Mouse (Mus musculus) heart, embryonic 15.5 days (tissue): ENCODE measurements around the gene Rbks. TPM values are rescaled to one million over a fixed set of nuclear protein-coding genes. Genes with fewer than 3 reads are reported as not detected.

ENCODE experiments used
- ATAC-seq: fragments of 200-750 bp; cut with Nextera tagmentation; replicated peaks from 2 replicates; pipeline ENCODE4 v1.8.0; 2017; ENCODE audit warnings: low read depth, moderate TSS enrichment; ENCODE audit not compliant: insufficient number of reproducible peaks, insufficient read depth, low FRiP score
- H3K27ac ChIP-seq: fragments of 300-500 bp; sonication (generic); 2 replicates; pipeline ENCODE4 v1.5.1; 2015; ENCODE audit warnings: mild to moderate bottlenecking, inconsistent platforms
- H3K27me3 ChIP-seq: fragments of 300-500 bp; sonication (generic); 2 replicates; pipeline ENCODE4 v1.6.1; 2015; ENCODE audit warnings: inconsistent platforms
- H3K36me3 ChIP-seq: fragments of 300-500 bp; sonication (generic); 2 replicates; pipeline ENCODE4 v1.6.1; 2015; ENCODE audit warnings: mild to moderate bottlenecking, inconsistent platforms
- H3K4me1 ChIP-seq: fragments of 300-500 bp; sonication (generic); replicated peaks from 2 replicates; pipeline ENCODE4 v1.6.1; 2015; ENCODE audit warnings: inconsistent platforms
- H3K4me2 ChIP-seq: fragments of 300-500 bp; sonication (generic); 2 replicates; pipeline ENCODE4 v1.6.1; 2015; ENCODE audit warnings: inconsistent platforms, mild to moderate bottlenecking, moderate library complexity
- H3K4me3 ChIP-seq: fragments of 300-500 bp; sonication (generic); 2 replicates; pipeline ENCODE4 v1.5.1; 2015; ENCODE audit warnings: mild to moderate bottlenecking, inconsistent platforms
- H3K9ac ChIP-seq: fragments of 300-500 bp; sonication (generic); 2 replicates; pipeline ENCODE4 v1.6.1; 2015; ENCODE audit warnings: mild to moderate bottlenecking, inconsistent platforms
- H3K9me3 ChIP-seq: fragments of 300-500 bp; sonication (generic); replicated peaks from 2 replicates; pipeline ENCODE4 v1.6.1; 2016; ENCODE audit warnings: inconsistent platforms
- WGBS: fragments of 180-500 bp; shearing (Covaris S2); methylation state at CpG from one replicate; pipeline ENCODE4 v1.1.7; 2015; ENCODE audit warnings: mixed read lengths; 5-methylcytosine and 5-hydroxymethylcytosine counted together
- microRNA-seq: library from miRNA; unstranded; fragments of <30 nt; microRNA quantifications from one replicate; pipeline ENCODE4, GENCODE M21; 2016
- polyA plus RNA-seq: library from polyadenylated mRNA; unstranded; fragments of >200 nt; fragmentation: Nextera tagmentation; extraction: Ambion mirVana; gene quantifications from 2 replicates; pipeline ENCODE4 v1.2.1, GENCODE M21; 2015

The Rbks gene
- polyA plus RNA-seq, 1 experiment from 2014 or later = 3.9 TPM

- Histone ChIP-seq H3K4me2 (no peak overlapping the region), H3K9ac (no peak overlapping the region), H3K9me3 (no peaks in the 10 kb centered on the region), H3K36me3 (no peaks in the 10 kb centered on the region), H3K27ac (no peak overlapping the region), H3K4me3 (no peak overlapping the region), H3K4me1 (no peaks in the 10 kb centered on the region), H3K27me3 (no peaks in the 10 kb centered on the region)
- WGBS = 71% methylated on average over 6 of the region's 6 CpGs
- no peak for ATAC-seq
Observed at GRCm38 (mm10) chr5:31581263-31581662, 116.2 kb downstream of the Rbks start.

- no peak overlapping the region for H3K27ac ChIP-seq
- WGBS = 57% methylated on average over 7 of the region's 7 CpGs
- ATAC-seq = peak; percentile 72
- H3K9me3 ChIP-seq = no peaks in the 10 kb centered on the region
- no peak overlapping the region for H3K4me2 ChIP-seq
- no peak overlapping the region for H3K4me3 ChIP-seq
- peaks cover 7% of the 10 kb centered on the region for H3K4me1 ChIP-seq
- no peaks in the 10 kb centered on the region for H3K27me3 ChIP-seq
- H3K36me3 ChIP-seq = no peaks in the 10 kb centered on the region
- no peak overlapping the region for H3K9ac ChIP-seq
Observed at GRCm38 (mm10) chr5:31576539-31576975, 120.9 kb downstream of the Rbks start.

Small RNAs within 50 kb of the gene (microRNA-seq; reads per million reads assigned to microRNA genes)
- not detected for gene Mir3473e

Other genes starting within 250 kb of the Rbks start
- 33.1 and 41.8 TPM in 2 replicates for gene Zfp512, start 245.2 kb downstream of the Rbks start, polyA plus RNA-seq
- not detected in 2 replicates for gene 4930548H24Rik, start 211.9 kb downstream of the Rbks start, polyA plus RNA-seq
- gene Gpn1, start 202.9 kb downstream of the Rbks start, polyA plus RNA-seq = 36.1 and 41.8 TPM in 2 replicates
- gene Slc4a1ap, start 170.6 kb downstream of the Rbks start, polyA plus RNA-seq = 20.0 and 23.0 TPM in 2 replicates
- 15.6 and 19.2 TPM in 2 replicates for gene Supt7l, start 169.8 kb downstream of the Rbks start, polyA plus RNA-seq
- gene Mrpl33, start 100.7 kb downstream of the Rbks start, polyA plus RNA-seq = 344 and 459 TPM in 2 replicates
- 45.2 and 48.7 TPM in 2 replicates for gene Babam2, start 57 bp upstream of the Rbks start, polyA plus RNA-seq